Mouse (Mus musculus) limb, embryonic 13.5 days (tissue): Measurements from ENCODE around the gene Sdccag8. TPM values are rescaled to one million over a fixed set of nuclear protein-coding genes. Genes with fewer than 3 reads are reported as not detected.

Experiments used
- ATAC-seq: fragments of 200-750 bp; cut with Nextera tagmentation; 2 replicates; pipeline ENCODE4 v1.8.0; 2017; ENCODE audit warnings: low read depth, moderate number of reproducible peaks, moderate TSS enrichment; ENCODE audit not compliant: low FRiP score
- H3K27ac ChIP-seq: fragments of 300-500 bp; sonication (generic); 2 replicates; pipeline ENCODE4 v1.5.1; 2015; ENCODE audit warnings: inconsistent platforms, mild to moderate bottlenecking, moderate library complexity
- H3K27me3 ChIP-seq: fragments of 300-500 bp; sonication (generic); 2 replicates; pipeline ENCODE4 v1.6.1; 2015; ENCODE audit warnings: mild to moderate bottlenecking, inconsistent platforms
- H3K36me3 ChIP-seq: fragments of 300-500 bp; sonication (generic); 2 replicates; pipeline ENCODE4 v1.6.1; 2015; ENCODE audit warnings: inconsistent platforms, mild to moderate bottlenecking, moderate library complexity
- H3K4me1 ChIP-seq: fragments of 300-500 bp; sonication (generic); 2 replicates; pipeline ENCODE4 v1.6.1; 2015; ENCODE audit warnings: inconsistent platforms
- H3K4me2 ChIP-seq: fragments of 300-500 bp; sonication (generic); replicated peaks from 2 replicates; pipeline ENCODE4 v1.6.1; 2015; ENCODE audit warnings: inconsistent platforms, mild to moderate bottlenecking, moderate library complexity
- H3K4me3 ChIP-seq: fragments of 300-500 bp; sonication (generic); 2 replicates; pipeline ENCODE4 v1.5.1; 2015; ENCODE audit warnings: moderate library complexity, mild to moderate bottlenecking, inconsistent platforms
- H3K9ac ChIP-seq: fragments of 300-500 bp; sonication (generic); 2 replicates; pipeline ENCODE4 v1.6.1; 2015; ENCODE audit warnings: mild to moderate bottlenecking, inconsistent platforms
- H3K9me3 ChIP-seq: fragments of 300-500 bp; sonication (generic); 2 replicates; pipeline ENCODE4 v1.6.1; 2016; ENCODE audit warnings: inconsistent platforms
- WGBS: fragments of 180-500 bp; shearing (Covaris S2); methylation state at CpG from one replicate; pipeline ENCODE4 v1.1.7; 2015; 5-methylcytosine and 5-hydroxymethylcytosine counted together
- polyA plus RNA-seq: library from polyadenylated mRNA; unstranded; fragments of >200 nt; fragmentation: Nextera tagmentation; extraction: Ambion mirVana; gene quantifications from 2 replicates; pipeline ENCODE4 v1.2.1, GENCODE M21; 2015

The Sdccag8 gene
- polyA plus RNA-seq, 1 experiment from 2014 or later, result 15.5 TPM

GRCm38 (mm10) chr1:176982671-176983070 is 168.2 kb downstream of the Sdccag8 start:
- no peak overlapping the region for H3K4me3 ChIP-seq
- H3K27me3 ChIP-seq, result no peaks in the 10 kb centered on the region
- ATAC-seq, result no peak

GRCm38 (mm10) chr1:176985691-176986090 is 171.2 kb downstream of the Sdccag8 start:
- no peak for ATAC-seq
- no peak overlapping the region for H3K4me3 ChIP-seq
- no peaks in the 10 kb centered on the region for H3K36me3 ChIP-seq
- H3K4me2 ChIP-seq, result no peak overlapping the region
- H3K9ac ChIP-seq, result no peak overlapping the region
- H3K27ac ChIP-seq, result no peak overlapping the region
- H3K4me1 ChIP-seq, result peaks cover 16% of the 10 kb centered on the region
- no peaks in the 10 kb centered on the region for H3K27me3 ChIP-seq
- 44% methylated on average over 6 of the region's 6 CpGs for WGBS
- no peaks in the 10 kb centered on the region for H3K9me3 ChIP-seq

More at GRCm38 (mm10) chr1:176982671-176983070, 168.2 kb downstream of the Sdccag8 start:
- no peak overlapping the region for H3K27ac ChIP-seq
- H3K4me2 ChIP-seq, result no peak overlapping the region
- 88% methylated on average over 8 of the region's 8 CpGs for WGBS
- no peak overlapping the region for H3K9ac ChIP-seq
- no peaks in the 10 kb centered on the region for H3K9me3 ChIP-seq
- H3K4me1 ChIP-seq, result peaks cover 18% of the 10 kb centered on the region
- H3K36me3 ChIP-seq, result no peaks in the 10 kb centered on the region

GRCm38 (mm10) chr1:176986275-176986674 is 171.8 kb downstream of the Sdccag8 start:
- Histone ChIP-seq H3K9me3 (no peaks in the 10 kb centered on the region), H3K4me2 (no peak overlapping the region), H3K27ac (no peak overlapping the region), H3K36me3 (no peaks in the 10 kb centered on the region), H3K4me1 (peaks cover 14% of the 10 kb centered on the region), H3K4me3 (no peak overlapping the region), H3K9ac (no peak overlapping the region), H3K27me3 (no peaks in the 10 kb centered on the region)
- WGBS, result 75% methylated on average over 6 of the region's 6 CpGs
- ATAC-seq, result no peak

GRCm38 (mm10) chr1:176986990-176987740 is 172.7 kb downstream of the Sdccag8 start:
- Histone ChIP-seq H3K4me2 (no peak overlapping the region), H3K27me3 (no peaks in the 10 kb centered on the region), H3K4me3 (no peak overlapping the region), H3K9me3 (no peaks in the 10 kb centered on the region), H3K4me1 (peaks cover 14% of the 10 kb centered on the region), H3K27ac (no peak overlapping the region), H3K9ac (no peak overlapping the region), H3K36me3 (no peaks in the 10 kb centered on the region)
- 60% methylated on average over 6 of the region's 6 CpGs for WGBS
- ATAC-seq, result no peak; the same call in 1 of the 2 replicates

- no peak for ATAC-seq
- Histone ChIP-seq H3K27ac (no peak overlapping the region), H3K9ac (no peak overlapping the region), H3K27me3 (0 out of 2 replicates have a peak, but pooled peaks cover 6% of the 10 kb centered on the region), H3K9me3 (no peaks in the 10 kb centered on the region), H3K4me3 (no peak overlapping the region), H3K36me3 (no peaks in the 10 kb centered on the region), H3K4me1 (peaks cover 36% of the 10 kb centered on the region), H3K4me2 (no peak overlapping the region)
- WGBS, result 97% methylated on average over 4 of the region's 4 CpGs
Measured at GRCm38 (mm10) chr1:176991473-176991872, 177.0 kb downstream of the Sdccag8 start.

GRCm38 (mm10) chr1:176992517-176992916 is 178.1 kb downstream of the Sdccag8 start:
- Histone ChIP-seq H3K27ac (no peak overlapping the region), H3K36me3 (no peaks in the 10 kb centered on the region), H3K4me1 (peaks cover 36% of the 10 kb centered on the region), H3K4me3 (no peak overlapping the region), H3K9ac (no peak overlapping the region), H3K27me3 (peaks cover 7% of the 10 kb centered on the region; the same call in 1 of the 2 replicates), H3K4me2 (no peak overlapping the region), H3K9me3 (no peaks in the 10 kb centered on the region)
- WGBS, result 88% methylated on average over 8 of the region's 8 CpGs
- no peak for ATAC-seq

- H3K27me3 ChIP-seq, result peaks cover 14% of the 10 kb centered on the region
- no peak overlapping the region for H3K27ac ChIP-seq
- H3K4me1 ChIP-seq, result peaks cover 45% of the 10 kb centered on the region
- ATAC-seq, result no peak
- no peak overlapping the region for H3K9ac ChIP-seq
- no peaks in the 10 kb centered on the region for H3K9me3 ChIP-seq
- no peak overlapping the region for H3K4me3 ChIP-seq
- WGBS, result 85% methylated on average over 18 of the region's 18 CpGs
- H3K4me2 ChIP-seq, result no peak overlapping the region
- H3K36me3 ChIP-seq, result no peaks in the 10 kb centered on the region
Measured at GRCm38 (mm10) chr1:176993141-176994010, 178.9 kb downstream of the Sdccag8 start.

GRCm38 (mm10) chr1:176994087-176994486 is 179.6 kb downstream of the Sdccag8 start:
- peaks cover 50% of the 10 kb centered on the region for H3K4me1 ChIP-seq
- peaks cover 14% of the 10 kb centered on the region for H3K27me3 ChIP-seq
- WGBS, result 46% methylated on average over 7 of the region's 7 CpGs
- no peak overlapping the region for H3K9ac ChIP-seq
- no peaks in the 10 kb centered on the region for H3K9me3 ChIP-seq
- no peaks in the 10 kb centered on the region for H3K36me3 ChIP-seq
- H3K4me2 ChIP-seq, result no peak overlapping the region
- no peak overlapping the region for H3K4me3 ChIP-seq
- no peak for ATAC-seq
- H3K27ac ChIP-seq, result peak overlapping the region; percentile 12; the same call in 1 of the 2 replicates

GRCm38 (mm10) chr1:176994707-176995418 is 180.4 kb downstream of the Sdccag8 start:
- Histone ChIP-seq H3K9me3 (no peaks in the 10 kb centered on the region), H3K4me1 (peaks cover 56% of the 10 kb centered on the region), H3K27ac (peak overlapping the region; percentile 22; the same call in 1 of the 2 replicates), H3K9ac (no peak overlapping the region), H3K4me3 (no peak overlapping the region), H3K27me3 (peaks cover 14% of the 10 kb centered on the region), H3K4me2 (peak overlapping the region; percentile 7), H3K36me3 (no peaks in the 10 kb centered on the region)
- ATAC-seq, result peak; percentile 51
- 10% methylated on average over 11 of the region's 11 CpGs for WGBS

GRCm38 (mm10) chr1:176995419-176995775 is 180.9 kb downstream of the Sdccag8 start:
- H3K9ac ChIP-seq, result no peak overlapping the region
- no peaks in the 10 kb centered on the region for H3K36me3 ChIP-seq
- 81% methylated on average over 4 of the region's 4 CpGs for WGBS
- H3K4me1 ChIP-seq, result peaks cover 56% of the 10 kb centered on the region
- ATAC-seq, result no peak
- no peaks in the 10 kb centered on the region for H3K9me3 ChIP-seq
- peaks cover 14% of the 10 kb centered on the region for H3K27me3 ChIP-seq
- H3K4me3 ChIP-seq, result no peak overlapping the region
- no peak overlapping the region for H3K4me2 ChIP-seq
- H3K27ac ChIP-seq, result peak overlapping the region; percentile 22; the same call in 1 of the 2 replicates

GRCm38 (mm10) chr1:176996166-176996565 is 181.7 kb downstream of the Sdccag8 start:
- peaks cover 56% of the 10 kb centered on the region for H3K4me1 ChIP-seq
- no peak overlapping the region for H3K4me3 ChIP-seq
- no peak overlapping the region for H3K4me2 ChIP-seq
- no peak overlapping the region for H3K27ac ChIP-seq
- WGBS, result 88% methylated on average over 3 of the region's 3 CpGs
- H3K9ac ChIP-seq, result no peak overlapping the region
- no peak for ATAC-seq
- no peaks in the 10 kb centered on the region for H3K9me3 ChIP-seq
- no peaks in the 10 kb centered on the region for H3K36me3 ChIP-seq
- peaks cover 14% of the 10 kb centered on the region for H3K27me3 ChIP-seq
